Mouse (Mus musculus): ENCODE measurements around the gene Rsl24d1.
A peak's percentile ranks its signal among the peaks of the same experiment; 100 is the strongest.

The Rsl24d1 gene

GRCm38 (mm10) chr9:73112919-73113906 is at the start of gene Rsl24d1:
Gene Rsl24d1 (plus strand): TSS chr9:73113426.
- peak; percentile 97 for DNase-seq (ENCODE audit: low read depth, low spot score)

GRCm38 (mm10) chr9:73063621-73064290 is 49.5 kb upstream of the Rsl24d1 start:
- DNase-seq (ENCODE audit: low read depth, low spot score), result no peak

GRCm38 (mm10) chr9:73067086-73067485 is 46.1 kb upstream of the Rsl24d1 start:
- DNase-seq (ENCODE audit: low read depth, low spot score), result peak; percentile 57

- DNase-seq (ENCODE audit: low read depth, low spot score), result no peak
Measured at GRCm38 (mm10) chr9:73068230-73068679, 45.0 kb upstream of the Rsl24d1 start.

GRCm38 (mm10) chr9:73068688-73069087 is 44.5 kb upstream of the Rsl24d1 start:
- DNase-seq (ENCODE audit: low read depth, low spot score), result no peak

- peak; percentile 88 for DNase-seq (ENCODE audit: low read depth, low spot score)
Measured at GRCm38 (mm10) chr9:73070971-73071659, 42.1 kb upstream of the Rsl24d1 start.

- DNase-seq (ENCODE audit: low read depth, low spot score), result no peak
Measured at GRCm38 (mm10) chr9:73072426-73072825, 40.8 kb upstream of the Rsl24d1 start.

- DNase-seq (ENCODE audit: low read depth, low spot score), result no peak
Measured at GRCm38 (mm10) chr9:73073169-73073568, 40.1 kb upstream of the Rsl24d1 start.

GRCm38 (mm10) chr9:73079349-73079748 is 33.9 kb upstream of the Rsl24d1 start:
- peak; percentile 61 for DNase-seq (ENCODE audit: low read depth, low spot score)

- peak; percentile 93 for DNase-seq (ENCODE audit: low read depth, low spot score)
Measured at GRCm38 (mm10) chr9:73079801-73080325, 33.4 kb upstream of the Rsl24d1 start.

- no peak for DNase-seq (ENCODE audit: low read depth, low spot score)
Measured at GRCm38 (mm10) chr9:73082291-73083000, 30.8 kb upstream of the Rsl24d1 start.

- DNase-seq (ENCODE audit: low read depth, low spot score), result no peak
Measured at GRCm38 (mm10) chr9:73083956-73084355, 29.3 kb upstream of the Rsl24d1 start.

- DNase-seq (ENCODE audit: low read depth, low spot score), result no peak
Measured at GRCm38 (mm10) chr9:73085845-73086244, 27.4 kb upstream of the Rsl24d1 start.

GRCm38 (mm10) chr9:73087121-73087520 is 26.1 kb upstream of the Rsl24d1 start:
- DNase-seq (ENCODE audit: low read depth, low spot score), result no peak

- DNase-seq (ENCODE audit: low read depth, low spot score), result no peak
Measured at GRCm38 (mm10) chr9:73087581-73087980, 25.6 kb upstream of the Rsl24d1 start.

GRCm38 (mm10) chr9:73089222-73089920 is 23.9 kb upstream of the Rsl24d1 start:
- DNase-seq (ENCODE audit: low read depth, low spot score), result no peak

- no peak for DNase-seq (ENCODE audit: low read depth, low spot score)
Measured at GRCm38 (mm10) chr9:73090121-73090520, 23.1 kb upstream of the Rsl24d1 start.

GRCm38 (mm10) chr9:73091747-73092146 is 21.5 kb upstream of the Rsl24d1 start:
- peak; percentile 72 for DNase-seq (ENCODE audit: low read depth, low spot score)

GRCm38 (mm10) chr9:73094580-73094979 is 18.6 kb upstream of the Rsl24d1 start:
- peak; percentile 95 for DNase-seq (ENCODE audit: low read depth, low spot score)

- no peak for DNase-seq (ENCODE audit: low read depth, low spot score)
Measured at GRCm38 (mm10) chr9:73097898-73098297, 15.3 kb upstream of the Rsl24d1 start.
